Mouse (Mus musculus) ES-E14 (cell line): ENCODE results near the gene Hnf4a. TPM values are rescaled to one million over a fixed set of nuclear protein-coding genes. Genes with fewer than 3 reads are reported as not detected.

Source experiments
- DNase-seq: peaks from one replicate; pipeline ENCODE4 v3.0.0-alpha.2; 2013; ENCODE audit warnings: low read depth, low spot score
- H3K27ac ChIP-seq: 2 replicates; pipeline ENCODE4 v1.5.1; 2012; ENCODE audit warnings: low read depth, mild to moderate bottlenecking, low read length, moderate library complexity, mixed read lengths; ENCODE audit not compliant: poor library complexity, insufficient read depth, severe bottlenecking
- H3K36me3 ChIP-seq: 2 replicates; pipeline ENCODE4 v1.6.1; 2012; ENCODE audit warnings: mild to moderate bottlenecking, low read length, moderate library complexity, mixed read lengths; ENCODE audit not compliant: control insufficient read depth, poor library complexity, insufficient read depth, severe bottlenecking
- H3K4me1 ChIP-seq, 2 experiments: fragments of 150-350 bp in 1 of 2; sonication (generic) in 1 of 2; 2 replicates each; pipeline ENCODE4 v1.6.1; 2012; ENCODE audit warnings: low read length in 2 of 2, mild to moderate bottlenecking in 1 of 2, mixed read lengths in 1 of 2; ENCODE audit not compliant: control insufficient read depth in 2 of 2, insufficient read depth in 2 of 2, poor library complexity in 1 of 2
- H3K4me3 ChIP-seq, 2 experiments: fragments of 150-350 bp in 1 of 2; sonication (generic) in 1 of 2; 2 replicates each; pipeline ENCODE4 v1.5.1; 2012; ENCODE audit warnings: low read length in 2 of 2, low read depth in 1 of 2, mild to moderate bottlenecking in 1 of 2, mixed read lengths in 1 of 2; ENCODE audit not compliant: insufficient read depth in 1 of 2, poor library complexity in 1 of 2, severe bottlenecking in 1 of 2
- H3K9ac ChIP-seq: 2 replicates; pipeline ENCODE4 v1.6.1; 2012; ENCODE audit warnings: low read depth, mild to moderate bottlenecking, low read length, mixed read lengths; ENCODE audit not compliant: poor library complexity, insufficient read depth, severe bottlenecking
- H3K9me3 ChIP-seq: fragments of 150-350 bp; sonication (generic); 2 replicates; pipeline ENCODE4 v1.6.1; 2012; ENCODE audit warnings: low read depth, mild to moderate bottlenecking, low read length; ENCODE audit not compliant: control insufficient read depth, insufficient read depth
- CHD2 ChIP-seq: IDR thresholded peaks from 2 replicates; pipeline ENCODE4 v1.6.1; 2014; ENCODE audit warnings: mild to moderate bottlenecking, low read depth, low read length, inconsistent platforms
- HCFC1 ChIP-seq: IDR thresholded peaks from 2 replicates; pipeline ENCODE4 v1.6.1; 2012; ENCODE audit warnings: low read length, inconsistent platforms, borderline replicate concordance; ENCODE audit not compliant: insufficient read depth
- MAFK ChIP-seq: IDR thresholded peaks from 2 replicates; pipeline ENCODE4 v1.6.1; 2014; ENCODE audit warnings: mild to moderate bottlenecking, low read depth, low read length, inconsistent platforms; ENCODE audit not compliant: insufficient read depth
- ZC3H11A ChIP-seq: IDR thresholded peaks from 2 replicates; pipeline ENCODE4 v1.6.1; 2012; ENCODE audit warnings: low read depth, mild to moderate bottlenecking, inconsistent platforms, low read length, borderline replicate concordance
- ZNF384 ChIP-seq: IDR thresholded peaks from 2 replicates; pipeline ENCODE4 v1.6.1; 2012; ENCODE audit warnings: low read depth, low read length, inconsistent platforms
- in situ Hi-C, 2 experiments: fragments of 600-800 bp; cut with MboI; formaldehyde crosslinking; loops; one replicate each; pipeline ENCODE4 v1.15.1; 2025; ENCODE audit warnings: low sequenced_read_pairs in 2 of 2, inconsistent platforms in 1 of 2; ENCODE audit not compliant: unreplicated experiment in 2 of 2
- total RNA-seq: library from RNA; depleted of rRNA; stranded (reverse); fragments of 300-350 nt; gene quantifications from 2 replicates; pipeline ENCODE4 v1.2.3, GENCODE M21; 2012

Gene Hnf4a
- total RNA-seq, 1 experiment = 1.1 TPM

DNA sequence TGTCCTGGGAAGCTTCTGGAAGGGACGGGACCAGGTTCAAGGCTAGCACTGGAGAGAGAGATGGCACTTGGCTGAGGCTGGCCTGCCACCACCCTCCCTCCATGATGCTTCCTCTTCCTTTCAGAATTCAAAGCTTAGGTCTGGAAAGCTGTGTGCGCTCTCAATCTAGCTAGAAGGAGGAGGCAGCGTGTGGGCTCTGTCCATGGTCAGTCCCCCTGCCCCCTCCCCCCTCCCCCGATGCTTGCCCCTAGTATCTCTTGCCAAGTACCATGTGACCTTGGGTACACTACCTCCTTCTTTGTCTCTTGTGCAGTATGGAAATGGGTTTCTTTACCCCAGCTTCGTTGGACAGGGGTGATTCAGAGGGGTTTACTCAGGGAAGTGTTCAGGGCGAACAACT is 42.2 kb downstream of the Hnf4a start:
- H3K9ac ChIP-seq = no peak overlapping the region
- no peak overlapping the region for H3K4me3 ChIP-seq
- H3K9me3 ChIP-seq = no peaks in the 10 kb centered on the region

GRCm38 (mm10) chr2:163549786-163550185 is 43.2 kb downstream of the Hnf4a start:
- Histone ChIP-seq H3K4me1 (peaks cover 0 to 1% of the 10 kb centered on the region in 2 experiments; a peak in 1 of 4 replicates), H3K4me3 (no peak overlapping the region), H3K36me3 (no peaks in the 10 kb centered on the region), H3K9ac (no peak overlapping the region), H3K9me3 (no peaks in the 10 kb centered on the region), H3K27ac (no peak overlapping the region)
- DNase-seq = no peak
- in situ Hi-C loops = no loop called here
- TF ChIP-seq ZC3H11A = no peak
- no peak for TF ChIP-seq HCFC1
- no peak for TF ChIP-seq MAFK
- no peak for TF ChIP-seq ZNF384
- no peak for TF ChIP-seq CHD2

More for the DNA sequence above, 42.2 kb downstream of the Hnf4a start:
- Histone ChIP-seq H3K4me1 (peaks cover 0 to 1% of the 10 kb centered on the region in 2 experiments; a peak in 1 of 4 replicates), H3K36me3 (no peaks in the 10 kb centered on the region), H3K27ac (no peak overlapping the region)
- DNase-seq = no peak
- no peak for TF ChIP-seq MAFK
- in situ Hi-C loops = no loop called here

GRCm38 (mm10) chr2:163552518-163552929 is 45.9 kb downstream of the Hnf4a start:
- in situ Hi-C loops = no loop called here
- Histone ChIP-seq H3K4me3 (no peak overlapping the region), H3K4me1 (no peaks in the 10 kb centered on the region), H3K9ac (no peak overlapping the region), H3K36me3 (no peaks in the 10 kb centered on the region), H3K27ac (no peak overlapping the region), H3K9me3 (no peaks in the 10 kb centered on the region)
- no peak for TF ChIP-seq HCFC1
- DNase-seq = no peak

GRCm38 (mm10) chr2:163554425-163554982 is 47.9 kb downstream of the Hnf4a start:
- Histone ChIP-seq H3K9me3 (no peaks in the 10 kb centered on the region), H3K9ac (no peak overlapping the region), H3K4me1 (no peaks in the 10 kb centered on the region), H3K4me3 (no peak overlapping the region), H3K27ac (no peak overlapping the region), H3K36me3 (no peaks in the 10 kb centered on the region)
- in situ Hi-C loops = no loop called here
- DNase-seq = no peak
- no peak for TF ChIP-seq ZNF384
- no peak for TF ChIP-seq ZC3H11A
- no peak for TF ChIP-seq MAFK
- TF ChIP-seq HCFC1 = no peak
- no peak for TF ChIP-seq CHD2

GRCm38 (mm10) chr2:163554996-163555395 is 48.4 kb downstream of the Hnf4a start:
- Histone ChIP-seq H3K4me1 (no peaks in the 10 kb centered on the region), H3K9me3 (no peaks in the 10 kb centered on the region), H3K36me3 (no peaks in the 10 kb centered on the region), H3K27ac (no peak overlapping the region), H3K9ac (no peak overlapping the region), H3K4me3 (no peak overlapping the region)
- DNase-seq = no peak
- in situ Hi-C loops = no loop called here
- TF ChIP-seq CHD2 = no peak
